Mouse (Mus musculus) heart, postnatal 14 days (tissue): ENCODE results near the gene Arhgap6. TPM values are rescaled to one million over a fixed set of nuclear protein-coding genes. Genes with fewer than 3 reads are reported as not detected.
"Not testable (repeated sequence)": the region's sequence is repeated elsewhere in the genome, so short reads cannot be mapped to it uniquely, and the experiment has no call there.

ENCODE experiments used
- DNase-seq, 2 experiments: peaks; one replicate each; pipeline ENCODE4 v3.0.0; 2021 to 2022
- intact Hi-C: fragments of 180-260 bp; cut with DNase I; formaldehyde crosslinking; loops from one replicate; pipeline ENCODE4 v1.15.1; 2025
- total RNA-seq, 2 experiments: library from RNA; stranded (reverse); gene quantifications; 2 replicates each; pipeline ENCODE4 v1.2.3; 2021

The Arhgap6 gene
- total RNA-seq, 2 experiments from 2014 or later: 4.0 to 4.1 TPM

GRCm38 (mm10) chrX:169262212-169262611 lies 467.3 kb downstream of the Arhgap6 start:
- intact Hi-C loops: no loop called here
- peak in 1 of 2 experiments; percentile 3 for DNase-seq

- no peak for DNase-seq
- intact Hi-C loops: no loop called here
Observed at GRCm38 (mm10) chrX:169263433-169264172, 468.7 kb downstream of the Arhgap6 start.

- intact Hi-C loops: loop anchor here (1.0 to 5.0 kb wide), 2 partner anchors 262 to 361 kb away; no protein-coding TSS in a partner anchor
- DNase-seq: no peak
Observed at GRCm38 (mm10) chrX:169299579-169299978, 504.7 kb downstream of the Arhgap6 start.

DNA sequence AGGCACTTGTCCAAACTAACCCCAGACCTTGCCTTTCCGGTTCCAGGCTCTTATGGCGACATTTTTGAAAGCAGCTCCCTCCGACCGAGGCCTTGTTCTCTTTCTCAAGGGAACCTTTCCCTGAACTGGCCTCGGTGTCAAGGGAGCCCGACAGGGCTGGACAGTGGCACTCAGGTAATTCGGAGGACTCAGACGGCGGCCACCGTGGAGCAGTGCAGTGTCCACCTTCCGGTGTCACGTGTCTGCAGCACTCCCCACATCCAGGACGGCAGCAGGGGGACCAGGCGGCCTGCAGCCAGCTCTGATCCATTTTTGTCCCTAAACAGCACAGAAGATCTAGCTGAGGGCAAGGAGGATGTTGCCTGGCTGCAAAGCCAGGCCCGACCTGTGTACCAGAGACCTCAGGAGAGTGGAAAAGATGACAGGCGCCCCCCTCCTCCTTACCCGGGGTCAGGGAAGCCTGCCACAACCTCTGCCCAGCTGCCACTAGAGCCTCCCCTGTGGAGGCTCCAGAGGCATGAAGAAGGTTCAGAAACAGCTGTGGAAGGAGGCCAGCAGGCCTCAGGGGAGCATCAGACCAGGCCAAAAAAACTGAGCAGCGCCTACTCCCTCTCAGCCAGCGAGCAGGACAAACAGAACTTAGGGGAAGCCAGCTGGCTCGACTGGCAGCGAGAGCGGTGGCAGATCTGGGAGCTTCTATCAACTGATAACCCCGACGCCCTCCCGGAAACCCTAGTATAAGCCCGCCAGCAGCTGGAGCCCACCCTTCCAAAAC lies 507.6 kb downstream of the Arhgap6 start:
- peak; percentile 38 to 64 for DNase-seq

DNA sequence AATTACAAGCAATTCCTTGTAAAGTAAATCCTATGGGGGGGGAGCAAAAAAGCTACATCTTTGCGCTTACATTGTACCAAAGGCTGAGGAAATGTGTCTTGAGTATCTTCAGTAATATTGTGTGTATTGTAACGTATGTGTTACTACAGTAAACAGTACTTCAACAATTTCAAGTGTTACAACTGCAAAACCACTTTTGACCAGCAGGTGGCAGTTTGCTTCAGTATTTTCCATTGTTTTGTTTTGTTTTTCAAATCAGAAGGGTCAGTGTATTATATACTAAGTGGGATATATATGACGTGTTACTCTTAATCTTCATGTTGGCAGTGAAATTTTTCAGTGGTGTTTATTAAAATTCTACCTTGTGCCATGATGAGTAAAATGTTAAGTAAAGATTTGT lies 509.0 kb downstream of the Arhgap6 start:
- intact Hi-C loops: loop anchor here (10.0 kb wide), 1 partner anchor 629 kb away; the partner anchor contains the start of gene Msl3
- DNase-seq: peak; percentile 23 to 53

More for the DNA sequence above, 507.6 kb downstream of the Arhgap6 start:
- intact Hi-C loops: loop anchor here (10.0 kb wide), 1 partner anchor 628 kb away; the partner anchor contains the start of gene Msl3

DNA sequence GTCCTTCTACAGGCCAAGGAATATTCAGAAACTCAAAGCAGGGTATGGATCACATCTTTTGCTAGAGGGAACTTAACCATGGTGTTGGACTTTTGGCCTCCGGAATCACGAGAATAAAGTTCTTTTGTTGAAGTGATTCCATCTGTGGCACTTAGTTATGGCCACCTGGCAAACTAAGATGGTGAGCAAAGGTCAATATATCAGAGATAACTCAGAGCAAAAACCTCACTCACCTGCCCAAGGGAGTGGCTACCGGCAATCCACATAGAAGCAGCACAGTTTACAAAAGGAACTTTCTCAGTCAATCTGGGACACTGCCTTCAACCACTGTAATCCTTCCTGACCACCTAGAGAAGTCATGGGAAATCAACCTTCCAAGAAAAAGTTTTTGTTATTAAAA lies 513.7 kb downstream of the Arhgap6 start:
- intact Hi-C loops: loop anchor here (10.0 kb wide), 1 partner anchor 634 kb away; the partner anchor contains the start of gene Msl3
- DNase-seq: no peak

DNA sequence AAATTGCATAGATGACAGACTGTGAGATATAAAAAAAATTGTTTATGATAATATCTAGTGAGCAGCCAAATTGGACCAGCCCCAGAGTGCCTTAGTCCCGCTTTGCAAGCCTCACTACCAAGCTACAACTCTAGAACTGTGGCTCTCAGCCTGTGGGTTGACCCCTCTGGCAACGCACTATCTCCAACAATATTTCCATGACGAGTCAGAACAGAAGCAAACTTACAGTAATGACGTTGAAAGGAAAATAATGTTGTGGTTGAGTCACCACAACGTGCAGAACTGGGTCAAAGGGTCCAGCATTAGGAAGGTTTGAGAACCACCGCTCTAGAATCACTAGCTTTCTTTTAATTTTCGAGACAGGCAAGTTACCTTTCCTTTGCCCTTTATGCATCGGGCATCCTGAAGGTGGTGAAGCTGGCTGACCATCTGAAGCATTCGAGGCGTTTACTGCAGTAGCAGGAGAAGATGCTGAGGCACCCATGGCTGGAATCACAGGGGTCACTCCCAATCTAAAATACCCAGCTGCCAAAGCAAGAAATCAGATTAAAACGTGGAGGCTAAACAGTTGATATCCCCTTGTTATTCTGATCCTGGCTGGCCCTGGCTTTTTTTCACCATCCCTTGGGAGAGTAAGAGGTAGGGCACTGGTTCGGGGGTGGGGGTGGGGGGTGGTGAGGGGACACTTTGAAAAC lies 524.3 kb downstream of the Arhgap6 start:
- no peak for DNase-seq
- intact Hi-C loops: no loop called here

GRCm38 (mm10) chrX:169319945-169320667 lies 525.2 kb downstream of the Arhgap6 start, which contains the start of gene Hccs:
TSS of gene Hccs (minus strand) at chrX:169320372.
- intact Hi-C loops: no loop called here
- peak; percentile 88 to 89 for DNase-seq

DNA sequence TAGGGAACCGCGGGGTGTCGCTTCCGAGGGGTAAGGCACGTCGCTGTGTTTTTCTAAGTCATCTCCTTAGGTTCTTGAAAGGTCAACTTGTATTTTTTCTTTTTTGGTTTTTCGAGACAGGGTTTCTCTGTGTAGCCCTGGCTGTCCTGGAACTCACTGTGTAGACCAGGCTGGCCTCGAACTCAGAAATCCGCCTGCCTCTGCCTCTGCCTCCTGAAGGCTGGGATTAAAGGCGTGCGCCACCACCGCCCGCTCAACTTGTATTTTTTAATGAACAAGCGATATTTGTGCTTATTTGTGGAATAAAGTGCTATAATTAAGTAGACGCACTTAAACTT lies 525.7 kb downstream of the Arhgap6 start:
- DNase-seq, intact Hi-C loops: not testable (repeated sequence)

DNA sequence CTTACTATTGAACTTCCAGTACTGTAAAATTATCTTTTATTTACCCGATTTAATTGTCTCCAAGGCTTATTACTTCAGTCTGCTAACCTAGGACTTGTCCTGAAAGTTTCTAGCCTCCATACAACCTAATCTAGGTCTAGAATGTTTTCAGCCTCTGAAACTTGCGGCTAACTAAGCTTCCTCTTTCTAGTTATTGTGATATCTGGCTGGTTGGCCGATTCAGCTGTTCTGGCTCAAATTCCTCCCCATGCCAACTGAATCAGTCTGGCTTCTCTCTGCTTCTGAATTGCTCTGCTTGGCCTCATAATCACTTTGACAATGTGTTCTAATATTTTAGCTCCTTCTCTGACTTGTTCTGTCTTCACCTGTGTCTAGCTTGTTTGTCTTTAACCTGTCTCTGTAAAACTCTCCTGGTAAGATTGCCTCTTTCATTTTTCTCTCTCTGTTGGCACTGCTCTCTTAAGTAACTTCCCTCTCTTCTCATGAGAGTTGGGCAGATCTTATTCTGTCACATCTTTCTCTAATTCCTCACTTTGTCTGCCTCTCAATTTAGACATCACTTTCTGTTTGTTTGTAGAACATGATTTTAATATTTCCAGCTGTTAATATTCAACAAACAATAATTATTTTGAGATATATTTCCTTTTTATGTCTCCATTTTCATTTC lies 531.2 kb downstream of the Arhgap6 start:
- no peak for DNase-seq
- intact Hi-C loops: no loop called here

DNA sequence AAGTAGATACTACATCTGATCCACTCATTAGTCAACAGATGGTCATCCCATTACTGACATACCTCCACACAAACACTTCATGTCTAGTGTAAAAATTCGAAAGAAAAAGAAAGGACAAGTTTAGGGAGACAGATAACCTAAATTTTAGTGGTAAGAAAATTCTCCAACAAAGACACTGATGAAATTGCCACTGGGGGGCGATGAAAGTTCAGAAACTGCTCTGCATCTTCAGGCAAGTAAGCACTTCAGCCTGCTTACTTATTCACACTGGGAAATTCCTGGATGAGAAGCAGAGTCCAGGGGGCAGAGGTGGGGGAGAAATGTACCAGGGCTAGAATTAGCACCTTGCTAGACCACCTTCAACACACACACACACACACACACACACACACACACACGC lies 537.4 kb downstream of the Arhgap6 start:
- intact Hi-C loops: no loop called here
- peak; percentile 26 to 61 for DNase-seq

- intact Hi-C loops: no loop called here
- no peak for DNase-seq
Observed at GRCm38 (mm10) chrX:169337559-169337958, 542.7 kb downstream of the Arhgap6 start.

DNA sequence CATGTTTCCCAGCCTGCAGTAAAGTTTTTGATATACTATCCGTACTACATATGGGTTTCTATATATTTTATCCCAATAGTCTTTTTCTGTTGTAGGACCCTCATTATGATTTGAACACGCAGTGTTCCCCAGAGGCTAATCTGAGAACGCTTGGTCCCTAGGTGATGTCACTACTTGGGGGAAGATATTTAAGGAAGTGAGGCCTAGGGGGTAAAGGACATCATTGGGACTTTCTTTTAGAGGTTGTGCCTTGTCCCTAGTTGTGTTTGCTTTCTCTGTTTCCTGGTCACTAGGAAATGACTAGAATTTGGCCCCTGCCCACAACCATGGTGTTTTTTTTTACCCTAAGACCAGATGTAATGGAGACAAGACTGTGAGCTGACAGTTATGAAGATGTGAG lies 543.3 kb downstream of the Arhgap6 start:
- intact Hi-C loops: no loop called here
- DNase-seq: no peak

Other genes starting within 250 kb of the Arhgap6 start
- gene Frmpd4, start 217.9 kb upstream of the Arhgap6 start, total RNA-seq: under 1 TPM in 1 of 2 experiments, not detected in 1; 0.05 TPM
- gene Msl3, start 121.2 kb upstream of the Arhgap6 start, total RNA-seq: 10 to 100 TPM; 43.0 to 49.2 TPM